Mouse (Mus musculus): Measurements from ENCODE around the gene Plekhh3. TPM values are rescaled to one million over a fixed set of nuclear protein-coding genes. Genes with fewer than 3 reads are reported as not detected.
"Not testable (repeated sequence)": the region's sequence is repeated elsewhere in the genome, so short reads cannot be mapped to it uniquely, and the experiment has no call there.

Gene Plekhh3
- polyA plus RNA-seq, 1 experiment from 2014 or later, result 12.3 TPM

- Histone ChIP-seq H3K9ac (replicated peaks) (peak overlapping the region; percentile 11; the same call in 1 of the 2 replicates), H3K4me3 (peak overlapping the region; percentile 14; the same call in 1 of the 2 replicates), H3K27me3 (peaks cover 13% of the 10 kb centered on the region), H3K27ac (replicated peaks) (peak overlapping the region; percentile 35), H3K9me3 (no peaks in the 10 kb centered on the region), H3K4me2 (replicated peaks) (peak overlapping the region; percentile 32), H3K4me1 (peaks cover 13% of the 10 kb centered on the region), H3K36me3 (no peaks in the 10 kb centered on the region)
- 29% methylated on average over 15 of the region's 15 CpGs for WGBS
- ATAC-seq (ENCODE audit: low FRiP score, low read depth), result no peak; the same call in 1 of the 2 replicates
Observed at GRCm38 (mm10) chr11:101138536-101139181, 32.5 kb downstream of the Plekhh3 start.

- Histone ChIP-seq H3K27me3 (peaks cover 12% of the 10 kb centered on the region), H3K36me3 (no peaks in the 10 kb centered on the region), H3K9me3 (no peaks in the 10 kb centered on the region), H3K4me3 (no peak overlapping the region), H3K27ac (replicated peaks) (no peak overlapping the region), H3K4me1 (peaks cover 9% of the 10 kb centered on the region; the same call in 1 of the 2 replicates), H3K4me2 (replicated peaks) (no peak overlapping the region), H3K9ac (replicated peaks) (no peak overlapping the region)
- WGBS, result 84% methylated on average over 7 of the region's 7 CpGs
- ATAC-seq (ENCODE audit: low FRiP score, low read depth), result no peak
Observed at GRCm38 (mm10) chr11:101137000-101137399, 34.2 kb downstream of the Plekhh3 start.

GRCm38 (mm10) chr11:101134217-101134865, 36.8 kb downstream of the Plekhh3 start:
- Histone ChIP-seq H3K27ac (replicated peaks) (no peak overlapping the region), H3K9me3 (no peaks in the 10 kb centered on the region), H3K9ac (replicated peaks) (no peak overlapping the region), H3K4me1 (peaks cover 6% of the 10 kb centered on the region; the same call in 1 of the 2 replicates), H3K4me2 (replicated peaks) (no peak overlapping the region), H3K4me3 (no peak overlapping the region), H3K27me3 (no peaks in the 10 kb centered on the region; the same call in 1 of the 2 replicates), H3K36me3 (no peaks in the 10 kb centered on the region)
- WGBS, result 84% methylated on average over 13 of the region's 13 CpGs
- no peak for ATAC-seq (ENCODE audit: low FRiP score, low read depth)

GRCm38 (mm10) chr11:101133037-101133436, 38.1 kb downstream of the Plekhh3 start:
- H3K27ac ChIP-seq (replicated peaks), result no peak overlapping the region
- H3K36me3 ChIP-seq, result no peaks in the 10 kb centered on the region
- no peak overlapping the region for H3K4me3 ChIP-seq
- no peaks in the 10 kb centered on the region; the same call in 1 of the 2 replicates for H3K27me3 ChIP-seq
- 83% methylated on average over 12 of the region's 12 CpGs for WGBS
- H3K9ac ChIP-seq (replicated peaks), result no peak overlapping the region
- no peak overlapping the region for H3K4me2 ChIP-seq (replicated peaks)
- ATAC-seq (ENCODE audit: low FRiP score, low read depth), result no peak
- H3K9me3 ChIP-seq, result no peaks in the 10 kb centered on the region
- H3K4me1 ChIP-seq, result no peaks in the 10 kb centered on the region

GRCm38 (mm10) chr11:101131701-101132100, 39.5 kb downstream of the Plekhh3 start:
- no peaks in the 10 kb centered on the region; the same call in 1 of the 2 replicates for H3K27me3 ChIP-seq
- peaks cover 8% of the 10 kb centered on the region for H3K36me3 ChIP-seq
- WGBS, result 88% methylated on average over 6 of the region's 6 CpGs
- no peaks in the 10 kb centered on the region for H3K4me1 ChIP-seq
- H3K27ac ChIP-seq (replicated peaks), result no peak overlapping the region
- no peak overlapping the region for H3K9ac ChIP-seq (replicated peaks)
- no peak overlapping the region for H3K4me2 ChIP-seq (replicated peaks)
- ATAC-seq (ENCODE audit: low FRiP score, low read depth), result no peak
- H3K9me3 ChIP-seq, result peaks cover 5% of the 10 kb centered on the region; the same call in 1 of the 2 replicates
- no peak overlapping the region for H3K4me3 ChIP-seq

- peaks cover 5% of the 10 kb centered on the region; the same call in 1 of the 2 replicates for H3K9me3 ChIP-seq
- H3K36me3 ChIP-seq, result peaks cover 13% of the 10 kb centered on the region
- H3K4me2 ChIP-seq (replicated peaks), result no peak overlapping the region
- H3K4me3 ChIP-seq, result no peak overlapping the region
- no peak for ATAC-seq (ENCODE audit: low FRiP score, low read depth)
- no peak overlapping the region for H3K9ac ChIP-seq (replicated peaks)
- H3K27ac ChIP-seq (replicated peaks), result no peak overlapping the region
- WGBS, result 96% methylated on average over 2 of the region's 2 CpGs
- no peaks in the 10 kb centered on the region; the same call in 1 of the 2 replicates for H3K27me3 ChIP-seq
- no peaks in the 10 kb centered on the region for H3K4me1 ChIP-seq
Observed at GRCm38 (mm10) chr11:101131187-101131586, 40.0 kb downstream of the Plekhh3 start.

GRCm38 (mm10) chr11:101130056-101130756, 40.9 kb downstream of the Plekhh3 start:
- WGBS, result 53% methylated on average over 18 of the region's 18 CpGs
- H3K9ac ChIP-seq (replicated peaks), result no peak overlapping the region
- no peak overlapping the region for H3K4me2 ChIP-seq (replicated peaks)
- no peak overlapping the region for H3K27ac ChIP-seq (replicated peaks)
- peaks cover 23% of the 10 kb centered on the region for H3K36me3 ChIP-seq
- no peak for ATAC-seq (ENCODE audit: low FRiP score, low read depth)
- H3K4me3 ChIP-seq, result no peak overlapping the region
- H3K4me1 ChIP-seq, result no peaks in the 10 kb centered on the region
- peaks cover 5% of the 10 kb centered on the region; the same call in 1 of the 2 replicates for H3K9me3 ChIP-seq
- H3K27me3 ChIP-seq, result no peaks in the 10 kb centered on the region; the same call in 1 of the 2 replicates

- 86% methylated on average over 11 of the region's 11 CpGs for WGBS
- no peak overlapping the region for H3K4me3 ChIP-seq
- H3K9ac ChIP-seq (replicated peaks), result no peak overlapping the region
- no peak overlapping the region for H3K27ac ChIP-seq (replicated peaks)
- peaks cover 30% of the 10 kb centered on the region for H3K36me3 ChIP-seq
- H3K4me1 ChIP-seq, result no peaks in the 10 kb centered on the region
- no peak for ATAC-seq (ENCODE audit: low FRiP score, low read depth)
- peaks cover 5% of the 10 kb centered on the region; the same call in 1 of the 2 replicates for H3K9me3 ChIP-seq
- H3K4me2 ChIP-seq (replicated peaks), result no peak overlapping the region
- no peaks in the 10 kb centered on the region for H3K27me3 ChIP-seq
Observed at GRCm38 (mm10) chr11:101128996-101129577, 42.1 kb downstream of the Plekhh3 start.

GRCm38 (mm10) chr11:101127075-101127474, 44.1 kb downstream of the Plekhh3 start:
- H3K27me3 ChIP-seq, result no peaks in the 10 kb centered on the region
- WGBS, result 92% methylated on average over 1 of the region's 1 CpGs
- H3K36me3 ChIP-seq, result peaks cover 49% of the 10 kb centered on the region
- no peak overlapping the region for H3K27ac ChIP-seq (replicated peaks)
- no peak for ATAC-seq (ENCODE audit: low FRiP score, low read depth)
- peaks cover 5% of the 10 kb centered on the region; the same call in 1 of the 2 replicates for H3K9me3 ChIP-seq
- no peak overlapping the region for H3K4me3 ChIP-seq
- H3K4me1 ChIP-seq, result no peaks in the 10 kb centered on the region
- H3K4me2 ChIP-seq (replicated peaks), result no peak overlapping the region
- no peak overlapping the region for H3K9ac ChIP-seq (replicated peaks)

GRCm38 (mm10) chr11:101125008-101125407, 46.1 kb downstream of the Plekhh3 start:
- peaks cover 10% of the 10 kb centered on the region for H3K4me1 ChIP-seq
- peaks cover 51% of the 10 kb centered on the region for H3K36me3 ChIP-seq
- not testable (repeated sequence) for H3K4me2 ChIP-seq (replicated peaks); H3K9ac ChIP-seq (replicated peaks); H3K4me3 ChIP-seq; ATAC-seq (ENCODE audit: low FRiP score, low read depth); H3K27ac ChIP-seq (replicated peaks); H3K27me3 ChIP-seq; H3K9me3 ChIP-seq
- 96% methylated on average over 9 of the region's 9 CpGs for WGBS

- H3K4me2 ChIP-seq (replicated peaks); H3K4me3 ChIP-seq; ATAC-seq (ENCODE audit: low FRiP score, low read depth); H3K9me3 ChIP-seq; H3K27me3 ChIP-seq; H3K9ac ChIP-seq (replicated peaks); H3K27ac ChIP-seq (replicated peaks): not testable (repeated sequence)
- 94% methylated on average over 8 of the region's 8 CpGs for WGBS
- Histone ChIP-seq H3K36me3 (peaks cover 51% of the 10 kb centered on the region), H3K4me1 (peaks cover 10% of the 10 kb centered on the region)
Observed at GRCm38 (mm10) chr11:101124494-101124893, 46.7 kb downstream of the Plekhh3 start.

All from midbrain, embryonic 12.5 days (tissue).